Mouse (Mus musculus) central nervous system, embryonic 11.5 days (tissue): ENCODE data around the gene Lrp5. TPM values are rescaled to one million over a fixed set of nuclear protein-coding genes. Genes with fewer than 3 reads are reported as not detected.

Source experiments
- polyA plus RNA-seq: library from polyadenylated mRNA; depleted of rRNA; stranded (reverse); fragments of >200 nt; gene quantifications from 2 replicates; pipeline ENCODE4 v1.2.3, GENCODE M21; 2012; rRNA removed

Lrp5 gene
- 13.4 and 22.0 TPM in 2 replicates for polyA plus RNA-seq

GRCm38 (mm10) chr19:3686215-3686894 lies at the start of gene Lrp5:
Gene Lrp5 (minus strand): TSS chr19:3686564.

GRCm38 (mm10) chr19:3708078-3709012 lies 22.0 kb upstream of the Lrp5 start, which contains the start of gene 1810055G02Rik:
Gene 1810055G02Rik (plus strand): TSS chr19:3708293.

GRCm38 (mm10) chr19:3575632-3576384 lies 110.6 kb downstream of the Lrp5 start, which contains the start of gene Ppp6r3:
Gene Ppp6r3 (minus strand): TSS chr19:3575749.

Other genes starting within 250 kb of the Lrp5 start
- 110 and 114 TPM in 2 replicates for gene Ppp6r3, start 110.8 kb downstream of the Lrp5 start, polyA plus RNA-seq
- 19.7 and 43.3 TPM in 2 replicates for gene 1810055G02Rik, start 21.7 kb upstream of the Lrp5 start, polyA plus RNA-seq
- 41.4 and 44.9 TPM in 2 replicates for gene Kmt5b, start 80.9 kb upstream of the Lrp5 start, polyA plus RNA-seq
- gene Chka, start 165.2 kb upstream of the Lrp5 start, polyA plus RNA-seq, result 67.2 and 79.0 TPM in 2 replicates
- gene Tcirg1, start 220.6 kb upstream of the Lrp5 start, polyA plus RNA-seq, result 65.9 and 66.2 TPM in 2 replicates
- gene Ndufs8, start 226.2 kb upstream of the Lrp5 start, polyA plus RNA-seq, result 142 and 207 TPM in 2 replicates
- gene Aldh3b1, start 243.2 kb upstream of the Lrp5 start, polyA plus RNA-seq, result 0.60 and 0.68 TPM in 2 replicates
- 8.5 and 11.6 TPM in 2 replicates for gene Unc93b1, start 248.6 kb upstream of the Lrp5 start, polyA plus RNA-seq